Mouse (Mus musculus) heart, postnatal 14 days (tissue): ENCODE measurements around the gene Sclt1. TPM values are rescaled to one million over a fixed set of nuclear protein-coding genes. Genes with fewer than 3 reads are reported as not detected.

Experiments used
- DNase-seq, 2 experiments: peaks; one replicate each; pipeline ENCODE4 v3.0.0; 2021 to 2022
- intact Hi-C: fragments of 180-260 bp; cut with DNase I; formaldehyde crosslinking; loops from one replicate; pipeline ENCODE4 v1.15.1; 2025
- total RNA-seq, 2 experiments: library from RNA; stranded (reverse); gene quantifications; 2 replicates each; pipeline ENCODE4 v1.2.3; 2021

The Sclt1 gene
- total RNA-seq, 2 experiments from 2014 or later = 6.9 to 7.6 TPM

DNA sequence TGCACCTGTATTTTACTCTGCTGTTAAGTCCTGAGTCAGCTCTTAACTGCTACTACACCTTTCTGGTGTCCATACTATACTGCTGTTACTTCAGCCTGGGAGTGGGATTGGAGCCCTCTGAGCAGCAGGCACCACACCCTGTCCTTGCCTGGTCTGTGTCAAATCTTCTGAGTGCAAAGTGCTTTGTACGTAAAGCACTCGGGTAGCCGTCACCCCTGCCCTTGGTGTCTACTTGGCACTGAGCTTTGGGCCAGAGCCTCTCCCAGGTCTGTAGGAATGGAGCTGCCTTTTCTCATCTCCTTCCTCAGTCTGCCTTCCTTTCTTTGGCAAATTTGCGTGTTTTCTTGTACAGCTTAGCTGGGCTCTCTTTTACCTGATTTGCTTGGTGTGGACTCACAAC lies 152.3 kb downstream of the Sclt1 start:
- DNase-seq = no peak
- intact Hi-C loops = loop anchor here (5.0 to 10.0 kb wide), 2 partner anchors 408 to 635 kb away; no protein-coding TSS in a partner anchor

DNA sequence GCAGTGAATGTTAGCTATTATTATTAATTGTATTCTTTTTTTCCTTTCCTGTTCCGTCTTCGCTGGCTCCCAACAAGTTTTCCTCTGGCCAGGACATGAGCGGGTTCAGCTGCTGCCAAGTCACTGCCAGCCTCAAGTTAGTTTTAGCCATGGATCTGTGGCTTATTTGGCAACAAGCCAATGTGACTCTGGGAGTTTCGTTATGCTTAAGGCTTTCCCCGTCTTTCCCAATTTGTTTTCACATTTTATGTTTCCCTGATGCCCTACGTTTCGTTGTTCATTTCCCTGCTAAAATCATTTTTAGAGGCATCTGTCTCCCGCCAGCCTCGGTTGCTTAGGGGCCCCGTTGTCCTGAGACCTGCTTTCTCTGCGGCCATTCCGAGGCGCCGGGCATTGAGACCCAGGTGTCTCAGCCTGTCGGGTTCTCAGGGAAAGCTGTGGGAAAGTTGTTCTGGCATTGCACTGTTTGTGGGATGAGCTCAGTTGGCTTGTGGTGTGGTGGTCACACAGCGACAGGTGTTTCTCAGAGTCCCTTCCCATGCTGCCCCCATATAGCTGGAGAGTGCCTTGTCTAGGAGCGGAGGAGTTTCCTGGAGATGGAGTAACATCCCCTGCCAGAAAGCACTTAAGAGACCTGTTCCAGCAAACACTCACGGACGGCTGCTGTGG lies 152.9 kb downstream of the Sclt1 start:
- intact Hi-C loops = loop anchor here (10.0 kb wide), 1 partner anchor 635 kb away; no protein-coding TSS in a partner anchor
- DNase-seq = no peak

DNA sequence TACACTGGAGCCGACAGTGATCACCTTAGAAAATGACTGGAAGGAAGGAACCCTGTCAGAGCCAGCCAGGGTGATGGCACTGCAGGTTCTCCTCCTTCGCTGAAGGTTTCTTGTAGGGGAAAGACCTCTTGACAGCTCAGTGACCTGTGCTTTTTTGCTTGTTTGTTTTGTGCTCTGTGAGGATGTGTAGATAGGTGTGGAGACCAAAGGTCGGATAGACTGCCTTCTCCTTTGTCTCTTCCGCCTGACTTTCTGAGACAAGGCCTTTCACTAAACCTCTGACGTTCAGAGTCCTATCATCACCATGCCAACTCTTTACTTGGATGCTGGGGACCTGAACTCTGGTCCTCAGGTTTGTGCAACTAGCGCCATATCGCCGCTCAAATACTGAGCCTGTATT lies 153.8 kb downstream of the Sclt1 start:
- intact Hi-C loops = loop anchor here (10.0 kb wide), 1 partner anchor 634 kb away; no protein-coding TSS in a partner anchor
- no peak for DNase-seq

DNA sequence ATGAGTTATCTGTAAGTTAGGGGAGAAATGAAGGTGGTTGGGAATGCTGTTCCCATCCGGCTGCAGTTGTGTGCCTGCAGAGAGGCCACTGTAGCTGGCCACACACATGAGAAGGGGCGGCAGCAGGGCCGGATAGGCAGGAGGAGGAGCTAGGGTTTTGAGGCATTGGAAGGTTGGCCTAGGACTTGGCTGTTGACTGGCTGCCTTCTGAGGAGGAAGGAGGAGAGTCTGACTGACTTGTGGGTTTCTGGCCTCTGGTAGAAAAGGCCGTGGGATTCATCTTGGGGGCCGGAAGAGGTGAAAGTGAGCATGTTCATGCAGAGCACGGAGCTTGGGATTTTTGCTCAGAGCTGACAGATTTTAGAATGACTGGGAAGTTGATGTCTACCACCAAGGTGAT lies 154.7 kb downstream of the Sclt1 start:
- intact Hi-C loops = loop anchor here (2.0 to 10.0 kb wide), 2 partner anchors 15 to 633 kb away; no protein-coding TSS in a partner anchor
- peak; percentile 45 to 52 for DNase-seq

DNA sequence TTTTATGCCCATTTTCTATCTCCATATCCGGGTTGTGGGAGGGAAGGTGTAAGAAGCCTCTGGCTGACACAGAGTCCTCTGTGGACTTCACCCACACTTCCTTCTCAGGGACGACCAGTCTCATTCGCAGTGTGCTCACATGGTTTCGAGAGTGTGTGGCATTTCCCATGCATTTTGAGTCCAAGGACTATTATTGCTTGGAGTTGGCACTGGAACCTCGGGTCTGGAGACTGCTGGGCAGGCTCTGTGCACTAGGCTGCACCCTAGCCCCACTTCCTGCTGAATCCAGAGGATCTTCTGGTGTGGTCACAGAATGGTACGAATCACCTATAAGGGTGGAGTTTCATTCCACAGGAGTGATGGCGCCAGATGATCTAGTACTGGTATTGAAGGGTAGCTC lies 155.4 kb downstream of the Sclt1 start:
- DNase-seq = no peak
- intact Hi-C loops = loop anchor here (2.0 to 10.0 kb wide), 2 partner anchors 14 to 632 kb away; no protein-coding TSS in a partner anchor

DNA sequence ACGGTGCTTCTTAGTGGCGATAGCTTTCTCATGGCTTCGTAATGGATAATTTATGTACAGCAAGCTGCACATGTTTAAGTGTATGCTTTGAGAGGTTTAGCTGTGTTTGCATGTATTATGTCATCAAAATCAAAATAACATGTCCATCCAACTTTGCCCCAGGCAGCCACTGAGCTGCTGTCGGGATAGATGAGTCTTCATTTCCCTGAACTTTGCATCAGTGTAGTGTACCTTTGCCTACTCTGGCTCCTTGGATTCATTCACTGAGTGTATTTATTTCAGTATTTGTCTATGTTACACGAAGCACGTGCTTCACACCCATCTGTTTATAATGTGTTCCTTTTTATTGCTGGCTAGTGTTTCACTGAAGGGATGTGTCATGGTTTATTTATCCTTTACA lies 156.0 kb downstream of the Sclt1 start:
- intact Hi-C loops = loop anchor here (2.0 to 10.0 kb wide), 2 partner anchors 14 to 632 kb away; no protein-coding TSS in a partner anchor

DNA sequence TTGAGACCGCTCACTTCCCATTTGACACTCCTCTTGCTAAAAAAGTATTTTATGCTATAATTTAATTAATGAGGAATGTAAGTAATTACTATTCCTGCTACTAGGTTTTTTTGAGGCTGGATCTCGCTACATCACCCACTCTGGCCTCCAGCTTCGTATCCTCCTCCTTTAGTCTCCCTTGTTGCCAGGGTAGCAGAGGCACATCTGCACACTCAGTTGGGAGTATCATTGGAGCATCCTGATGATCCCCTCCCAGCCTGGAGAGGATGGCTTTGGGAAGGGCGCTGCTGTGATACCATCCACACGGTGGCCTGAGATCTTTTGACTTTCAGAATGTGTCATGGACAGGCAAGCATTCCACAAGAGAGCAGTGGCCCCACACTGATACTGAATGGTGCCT lies 156.8 kb downstream of the Sclt1 start:
- intact Hi-C loops = loop anchor here (10.0 kb wide), 1 partner anchor 631 kb away; no protein-coding TSS in a partner anchor
- DNase-seq = no peak

More for the DNA sequence above, 156.0 kb downstream of the Sclt1 start:
- DNase-seq = no peak

DNA sequence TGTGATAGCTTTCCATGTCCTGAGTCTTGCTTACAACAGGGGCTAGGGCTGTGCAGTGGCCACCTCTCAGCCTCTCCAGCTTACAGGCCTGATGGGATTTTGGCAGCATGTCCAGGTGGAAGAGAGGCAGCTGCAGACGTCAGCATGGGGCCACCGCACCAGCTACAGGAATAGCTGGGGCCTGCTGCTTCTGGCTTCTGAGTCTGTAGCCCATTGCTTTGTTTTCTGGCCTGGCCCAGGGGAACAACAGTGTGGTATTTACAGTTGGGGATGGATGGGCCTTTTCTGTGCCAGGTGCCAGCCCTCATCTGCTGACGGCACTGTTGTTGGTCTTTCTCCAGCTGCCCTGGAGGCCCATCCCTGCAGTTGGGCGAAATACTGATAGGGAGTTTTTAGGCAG lies 158.7 kb downstream of the Sclt1 start:
- intact Hi-C loops = loop anchor here (10.0 kb wide), 1 partner anchor 629 kb away; no protein-coding TSS in a partner anchor
- peak in 1 of 2 experiments; percentile 50 for DNase-seq

DNA sequence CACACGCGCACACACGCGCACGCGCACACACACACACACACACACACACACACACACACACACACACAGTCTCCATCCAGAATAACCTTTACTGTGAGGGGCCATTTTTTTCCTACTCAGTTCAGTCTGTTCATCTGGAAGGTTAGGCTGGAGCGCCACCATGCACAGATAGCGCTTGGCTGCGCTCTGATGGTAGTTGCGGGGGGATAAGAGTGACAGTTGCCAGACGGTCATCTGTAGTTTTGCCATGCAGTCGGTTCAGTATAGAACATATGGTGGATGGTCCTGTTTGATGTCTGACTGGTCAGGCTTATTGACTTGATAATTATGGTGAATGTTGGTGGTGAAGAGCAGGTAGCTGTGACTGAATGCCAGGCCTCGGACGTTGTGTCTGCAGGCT lies 159.2 kb downstream of the Sclt1 start:
- intact Hi-C loops = loop anchor here (10.0 kb wide), 1 partner anchor 628 kb away; no protein-coding TSS in a partner anchor

DNA sequence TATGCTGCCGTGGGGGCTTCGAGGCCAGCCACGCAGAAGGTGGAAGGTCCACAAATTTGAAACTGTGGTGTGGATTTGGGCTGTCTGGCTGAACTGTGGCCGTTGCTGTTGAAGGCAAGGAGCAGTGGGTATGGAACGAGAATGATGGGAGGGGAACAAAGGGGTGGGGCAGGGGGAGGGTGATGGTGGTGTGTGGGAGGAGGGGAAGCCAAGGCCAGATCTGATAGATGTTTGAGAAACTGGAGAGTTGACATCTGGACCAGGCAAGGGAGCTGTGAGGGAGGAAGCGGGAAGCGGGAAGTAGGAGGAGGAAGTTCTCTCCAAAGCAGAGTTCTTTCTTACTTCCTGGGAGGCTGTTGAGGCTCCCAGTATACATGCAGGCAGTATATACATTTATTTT lies 160.1 kb downstream of the Sclt1 start:
- intact Hi-C loops = loop anchor here (10.0 kb wide), 1 partner anchor 627 kb away; no protein-coding TSS in a partner anchor
- DNase-seq = no peak

More for the DNA sequence above, 159.2 kb downstream of the Sclt1 start:
- no peak for DNase-seq

DNA sequence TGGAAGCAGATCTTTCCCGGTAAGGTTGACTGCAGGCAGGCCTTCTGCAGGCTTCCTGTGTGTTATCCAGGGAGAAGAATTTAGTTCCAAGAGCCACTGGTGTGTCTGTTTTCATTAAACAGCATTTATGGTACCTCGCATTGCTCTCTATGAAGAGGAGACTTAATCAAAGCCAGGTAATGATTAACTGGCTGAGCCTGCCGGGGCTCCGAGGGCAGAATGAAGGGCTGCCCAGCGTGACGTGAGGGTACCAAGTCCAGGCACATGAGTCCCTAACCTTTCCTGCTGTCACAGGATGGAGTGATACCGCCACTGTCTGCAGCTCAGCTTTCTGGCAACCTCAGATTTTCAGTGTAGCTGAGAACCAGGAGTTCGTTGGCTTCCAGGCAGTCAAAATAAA lies 160.9 kb downstream of the Sclt1 start:
- intact Hi-C loops = loop anchor here (10.0 kb wide), 1 partner anchor 627 kb away; no protein-coding TSS in a partner anchor
- no peak for DNase-seq

DNA sequence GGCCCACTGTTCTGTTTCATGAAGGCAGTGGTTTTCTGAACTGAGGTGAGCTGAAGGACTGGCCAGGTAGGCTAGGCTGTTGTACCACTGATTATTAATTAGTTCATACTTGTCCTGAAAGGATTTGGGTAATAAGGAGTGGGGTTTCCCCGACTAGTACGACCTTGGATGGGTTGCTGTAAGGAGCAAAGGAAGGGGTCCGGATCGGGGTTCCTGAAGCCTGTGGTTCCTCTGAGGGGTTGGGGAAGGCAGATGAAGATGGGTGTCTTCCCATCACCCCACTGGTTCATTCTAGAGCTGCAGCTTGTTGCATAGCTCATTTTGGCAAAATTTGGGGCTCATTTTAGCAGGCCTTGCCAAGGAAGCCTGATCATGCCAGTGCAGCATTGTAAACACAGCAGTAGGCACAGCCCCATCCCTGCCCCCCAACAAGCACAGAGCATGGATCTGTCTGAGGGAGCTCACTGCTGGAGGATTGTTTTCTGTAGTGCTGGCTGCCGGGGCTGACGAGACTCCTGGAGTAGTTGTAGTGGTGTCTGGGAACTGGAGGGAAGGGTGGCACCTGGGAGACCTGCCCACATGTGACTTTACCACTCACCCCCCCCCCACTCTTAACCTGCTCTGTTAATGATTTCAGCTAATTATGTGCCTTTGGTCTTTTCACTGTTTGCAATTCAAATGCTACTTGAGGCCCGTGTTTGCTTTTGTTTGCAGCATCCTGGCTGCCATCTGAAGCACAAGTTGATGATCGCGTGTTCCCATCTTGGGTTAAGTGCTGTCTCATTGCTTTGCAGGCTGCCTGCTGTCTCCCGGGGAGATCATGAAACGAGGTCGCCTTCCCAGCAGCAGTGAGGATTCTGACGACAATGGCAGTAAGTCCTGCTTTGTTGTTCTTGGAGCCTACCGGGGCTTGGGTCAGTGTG lies 161.7 kb downstream of the Sclt1 start:
- no peak for DNase-seq
- intact Hi-C loops = loop anchor here (10.0 kb wide), 1 partner anchor 626 kb away; no protein-coding TSS in a partner anchor

DNA sequence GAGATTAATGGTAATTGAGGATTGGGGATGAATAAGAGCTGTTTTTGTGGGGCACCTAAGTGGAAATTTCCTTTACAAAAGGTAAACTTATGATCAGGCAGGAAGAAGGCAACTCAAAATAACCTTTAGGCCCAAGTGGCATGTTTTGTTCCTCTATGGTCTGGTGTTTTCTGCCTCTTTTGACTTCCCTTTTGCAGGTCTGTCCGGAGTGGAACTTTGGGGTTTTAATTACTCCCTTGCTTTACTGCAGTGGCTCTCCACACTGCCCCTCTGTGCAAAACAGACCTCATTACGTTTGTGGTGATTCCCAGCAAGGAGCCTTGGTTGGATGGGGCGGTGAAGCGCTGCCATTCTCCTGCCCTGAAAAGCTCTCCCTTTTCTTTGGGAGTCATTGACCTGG lies 162.4 kb downstream of the Sclt1 start:
- DNase-seq = no peak

DNA sequence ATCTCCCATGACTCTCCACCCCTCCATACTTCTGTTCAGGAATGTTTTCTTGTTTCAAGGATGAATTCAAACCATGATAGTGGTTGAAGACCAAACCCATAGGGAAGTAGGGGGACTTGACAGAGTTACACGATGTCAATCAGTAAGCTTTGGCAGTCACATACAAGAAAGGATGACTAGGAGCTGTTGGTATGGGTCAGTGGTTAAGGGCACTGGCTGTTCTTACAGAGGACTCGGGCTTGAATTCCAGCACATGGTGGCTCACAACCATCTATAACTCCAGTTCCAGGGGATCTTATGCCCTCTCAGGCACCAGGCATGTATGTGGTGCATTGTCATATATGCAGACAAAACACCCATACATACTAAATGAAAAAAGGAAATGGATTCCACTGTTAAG lies 165.1 kb downstream of the Sclt1 start:
- no peak for DNase-seq
- intact Hi-C loops = no loop called here

More for the DNA sequence above, 162.4 kb downstream of the Sclt1 start:
- intact Hi-C loops = loop anchor here (10.0 kb wide), 1 partner anchor 625 kb away; no protein-coding TSS in a partner anchor

Other genes with a start within 250 kb of the Sclt1 start
- 10 to 100 TPM; 28.1 to 28.6 TPM for gene Jade1, start 186.8 kb downstream of the Sclt1 start, total RNA-seq
- gene D3Ertd751e, start 97 bp upstream of the Sclt1 start, total RNA-seq = 10 to 100 TPM in 1 of 2 experiments, 1 to 10 TPM in 1; 8.6 to 10.0 TPM